Mouse (Mus musculus) small intestine, adult 2 months (tissue): ENCODE data around the gene Enpp1.

Source experiments
- CTCF ChIP-seq: fragments of 200-500 bp; IDR thresholded peaks from 2 replicates; pipeline ENCODE4 v1.5.1; 2012; ENCODE audit warnings: low read depth, mild to moderate bottlenecking, control low read depth, inconsistent platforms, low read length, moderate library complexity, mixed read lengths; ENCODE audit not compliant: insufficient replicate concordance, insufficient read length; ENCODE audit errors: extremely low read depth
- POLR2A ChIP-seq: fragments of 200-500 bp; IDR thresholded peaks from 2 replicates; pipeline ENCODE4 v1.6.1; 2012; ENCODE audit warnings: low read depth, mild to moderate bottlenecking, control low read depth, inconsistent platforms, low read length, moderate library complexity

GRCm38 (mm10) chr10:24696761-24697160, 15.2 kb downstream of the Enpp1 start:
- TF ChIP-seq CTCF = no peak
- TF ChIP-seq POLR2A = no peak
